Mouse (Mus musculus): Measurements from ENCODE around the gene Dock2.

DNA sequence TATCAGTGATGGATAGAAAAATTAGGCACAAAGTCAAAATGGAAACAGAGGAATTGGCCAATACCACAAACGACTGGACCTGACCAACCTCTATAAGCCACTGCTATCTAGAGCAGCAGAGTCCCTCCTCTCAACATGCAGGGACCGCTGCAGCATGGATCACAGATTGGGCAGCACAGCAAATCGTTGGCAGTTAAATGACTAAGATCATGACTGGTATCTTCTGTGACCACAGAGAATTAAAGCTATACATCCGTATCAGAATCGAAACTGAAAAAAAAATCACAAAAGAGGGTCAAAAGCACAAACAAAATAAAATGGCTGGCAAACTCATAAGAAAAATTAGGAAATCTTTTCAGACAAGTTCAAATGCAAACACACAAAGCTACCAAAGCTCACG lies 21.6 kb downstream of the Dock2 start:
- TF ChIP-seq EP300 (IDR thresholded peaks at IDR 0.05; ENCODE audit: low read depth), result no peak
- no peak for TF ChIP-seq CTCF (IDR thresholded peaks at IDR 0.05; ENCODE audit: low read depth)
